Mouse (Mus musculus): ENCODE data around the gene Slc38a4.

Gene Slc38a4

GRCm38 (mm10) chr15:97015036-97015596 is 40.6 kb downstream of the Slc38a4 start:
- no peak for DNase-seq (ENCODE audit: low spot score)

DNA sequence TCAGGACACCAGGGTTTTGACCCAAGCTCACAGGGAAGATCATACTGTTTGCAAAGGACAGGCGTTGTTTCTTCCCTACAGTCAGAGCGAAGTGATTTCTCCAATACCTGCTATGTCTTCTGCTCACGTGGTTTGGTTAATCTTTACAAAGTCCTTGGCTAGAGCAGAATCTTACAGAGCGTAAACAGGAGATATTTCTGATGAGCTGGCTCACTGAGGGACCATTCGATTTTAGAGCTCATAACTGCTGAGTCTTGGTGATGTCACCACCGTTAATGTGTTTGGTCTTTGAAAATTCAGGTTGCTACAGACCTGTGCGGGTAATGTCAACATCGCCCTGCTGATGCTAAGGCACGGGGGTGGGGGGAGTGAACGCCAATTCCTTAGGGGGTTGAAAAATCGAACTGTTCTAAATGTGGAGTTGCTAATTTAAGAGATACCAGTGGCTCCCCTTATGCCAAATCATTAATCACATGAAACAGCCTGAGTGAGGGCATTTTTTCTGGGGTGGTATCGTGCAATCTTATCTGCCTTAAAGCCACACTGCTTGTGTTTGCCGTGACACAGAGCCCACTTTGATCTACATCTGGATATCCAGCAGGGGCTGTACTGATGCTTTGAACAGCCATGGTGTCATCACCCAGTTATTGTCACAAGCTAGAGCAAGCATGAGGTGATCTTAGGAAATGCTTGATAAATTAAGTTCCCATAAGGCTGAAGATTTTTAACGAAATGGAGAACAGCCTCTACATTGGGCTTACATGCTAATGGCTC is 44.0 kb downstream of the Slc38a4 start:
- no peak for DNase-seq (ENCODE audit: low spot score)

GRCm38 (mm10) chr15:97009271-97009670 is 46.5 kb downstream of the Slc38a4 start:
- DNase-seq (ENCODE audit: low spot score) = no peak

- DNase-seq (ENCODE audit: low spot score) = no peak
Measured at GRCm38 (mm10) chr15:97005631-97006234, 50.0 kb downstream of the Slc38a4 start.

GRCm38 (mm10) chr15:97004525-97004867 is 51.3 kb downstream of the Slc38a4 start:
- DNase-seq (ENCODE audit: low spot score) = no peak

DNA sequence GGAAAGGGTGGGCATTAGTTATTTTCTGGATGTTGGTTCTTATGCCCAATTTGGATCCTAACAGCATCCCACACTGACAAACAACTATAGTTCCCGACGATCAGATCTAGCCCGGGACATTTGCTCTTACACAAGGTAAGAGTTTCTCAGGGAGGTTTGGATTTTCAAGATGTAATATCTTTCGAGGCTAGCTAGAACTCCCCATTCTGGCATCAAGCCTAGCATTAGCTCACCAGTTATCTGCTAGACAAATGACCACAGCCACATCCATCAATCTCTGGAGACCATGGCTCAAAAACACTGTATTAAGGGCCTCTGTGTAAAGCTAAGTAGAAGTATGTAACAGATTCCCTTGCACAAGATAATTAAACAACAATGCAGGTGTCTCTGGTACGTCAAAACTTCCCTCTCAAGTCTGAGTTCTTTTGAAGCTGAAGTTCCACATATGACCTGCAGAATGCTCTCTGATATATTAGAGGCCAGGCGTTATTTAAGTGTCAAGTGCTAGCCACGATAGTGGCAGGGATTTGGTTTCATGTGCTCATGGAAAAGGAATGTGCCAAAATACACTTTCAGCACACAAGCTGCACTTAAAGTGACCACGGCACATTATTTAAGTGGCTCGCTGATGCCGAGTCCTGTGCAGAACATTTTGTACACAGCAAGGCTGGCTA is 51.8 kb downstream of the Slc38a4 start:
- no peak for DNase-seq (ENCODE audit: low spot score)

GRCm38 (mm10) chr15:97003186-97003585 is 52.6 kb downstream of the Slc38a4 start:
- DNase-seq (ENCODE audit: low spot score) = no peak

DNA sequence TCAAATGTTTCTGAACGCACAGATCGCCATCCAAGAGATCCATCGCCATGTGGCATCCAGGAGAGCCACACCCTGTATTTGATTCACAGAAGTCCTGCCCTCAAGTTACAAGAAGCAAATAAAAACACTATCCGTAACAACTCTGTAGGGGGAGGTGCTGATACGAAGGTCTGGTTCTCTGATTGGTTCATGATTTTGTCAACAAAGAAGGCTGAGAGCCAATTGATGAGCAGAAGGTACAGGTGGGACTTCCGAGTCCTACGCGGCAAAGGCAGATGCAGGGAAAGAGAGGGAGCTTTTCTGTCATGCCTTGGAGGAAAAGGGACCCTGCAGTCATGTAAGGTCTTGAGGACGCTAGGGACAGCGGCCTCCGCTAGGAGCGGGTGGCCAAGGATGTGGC is 53.0 kb downstream of the Slc38a4 start:
- DNase-seq (ENCODE audit: low spot score) = no peak

GRCm38 (mm10) chr15:97001886-97002285 is 53.9 kb downstream of the Slc38a4 start:
- DNase-seq (ENCODE audit: low spot score) = no peak

DNA sequence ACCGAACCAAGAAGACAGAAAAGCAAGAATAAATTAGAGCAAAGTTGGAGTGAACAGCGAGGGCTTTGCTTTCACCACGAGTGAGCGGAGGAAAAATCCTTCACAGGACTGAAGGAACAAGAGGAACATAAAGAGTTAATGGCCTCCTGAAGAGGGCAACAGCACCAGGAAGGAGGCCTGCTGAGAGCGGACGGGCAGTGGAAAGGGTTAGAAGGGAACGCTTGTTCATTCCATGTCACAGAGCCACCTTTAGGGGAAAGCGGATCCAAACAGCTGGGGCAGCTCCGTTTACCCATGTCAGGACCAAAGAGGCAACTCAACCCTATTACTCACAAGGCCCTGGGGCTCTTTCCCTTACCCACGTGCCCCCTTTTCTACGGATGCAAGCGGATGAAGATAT is 54.3 kb downstream of the Slc38a4 start:
- no peak for DNase-seq (ENCODE audit: low spot score)

DNA sequence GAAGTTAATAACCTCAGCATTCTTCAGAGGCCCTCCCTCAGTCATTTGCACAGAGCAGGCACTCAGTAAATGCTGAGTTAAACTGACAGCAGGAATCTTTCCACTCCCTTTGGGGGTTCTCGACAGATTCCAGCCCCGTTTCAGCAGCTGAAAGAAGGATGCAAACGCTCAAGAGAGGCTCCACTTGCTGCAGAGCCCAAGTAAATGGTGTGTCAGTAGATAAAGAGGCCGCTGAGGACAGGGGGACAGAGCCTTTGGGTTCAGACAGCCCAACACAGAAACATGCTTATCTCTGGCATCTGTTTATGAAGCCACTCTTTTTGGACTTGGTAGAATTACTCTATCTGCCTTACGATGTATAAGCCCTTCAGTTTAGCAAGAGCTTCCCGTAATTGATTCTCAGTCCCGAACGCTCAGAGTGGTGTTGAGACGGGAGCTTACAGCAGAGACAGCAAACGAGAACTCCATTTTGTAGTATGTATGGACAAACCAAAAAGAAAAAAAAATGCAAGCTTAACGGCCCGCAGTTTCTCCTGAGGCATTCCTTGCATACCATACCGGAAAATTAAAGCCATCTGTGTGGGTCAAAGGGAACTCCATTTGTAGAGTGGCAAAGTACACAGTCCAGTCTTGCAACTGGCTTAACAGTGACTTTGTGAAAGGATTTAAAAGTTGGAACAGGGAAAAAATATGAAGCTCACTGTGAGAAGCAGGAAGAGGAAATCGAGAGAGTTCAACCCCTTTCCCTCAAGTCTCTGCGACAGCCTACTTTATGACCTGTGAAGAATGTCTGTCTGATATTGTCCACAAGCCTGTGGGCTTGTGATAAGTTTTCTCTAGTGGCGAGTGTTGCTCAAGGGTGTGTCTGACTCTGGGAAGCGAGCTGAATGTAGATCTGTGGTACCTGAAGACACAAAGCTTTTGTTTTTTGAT is 55.2 kb downstream of the Slc38a4 start:
- DNase-seq (ENCODE audit: low spot score) = no peak

DNA sequence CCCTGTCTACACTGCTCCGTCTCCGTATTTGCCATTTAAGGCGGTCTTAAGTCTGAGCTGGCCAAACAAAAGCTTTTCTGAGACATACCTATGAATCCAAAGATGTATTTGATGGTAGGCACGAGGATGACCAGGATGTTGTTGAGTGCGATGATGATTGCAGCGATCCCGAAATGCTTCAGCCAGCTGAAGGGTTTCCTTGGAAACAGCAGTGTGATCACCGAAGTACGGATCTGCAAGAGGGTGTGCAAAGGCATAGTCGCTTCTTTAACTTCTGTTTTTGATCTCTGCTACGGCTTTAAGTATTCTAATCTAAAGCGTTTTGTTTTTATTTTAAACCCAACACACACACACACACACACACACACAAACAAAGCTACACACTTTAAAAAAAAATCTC is 56.4 kb downstream of the Slc38a4 start:
- no peak for DNase-seq (ENCODE audit: low spot score)

GRCm38 (mm10) chr15:96985618-96986017 is 70.1 kb downstream of the Slc38a4 start:
- no peak for DNase-seq (ENCODE audit: low spot score)

DNA sequence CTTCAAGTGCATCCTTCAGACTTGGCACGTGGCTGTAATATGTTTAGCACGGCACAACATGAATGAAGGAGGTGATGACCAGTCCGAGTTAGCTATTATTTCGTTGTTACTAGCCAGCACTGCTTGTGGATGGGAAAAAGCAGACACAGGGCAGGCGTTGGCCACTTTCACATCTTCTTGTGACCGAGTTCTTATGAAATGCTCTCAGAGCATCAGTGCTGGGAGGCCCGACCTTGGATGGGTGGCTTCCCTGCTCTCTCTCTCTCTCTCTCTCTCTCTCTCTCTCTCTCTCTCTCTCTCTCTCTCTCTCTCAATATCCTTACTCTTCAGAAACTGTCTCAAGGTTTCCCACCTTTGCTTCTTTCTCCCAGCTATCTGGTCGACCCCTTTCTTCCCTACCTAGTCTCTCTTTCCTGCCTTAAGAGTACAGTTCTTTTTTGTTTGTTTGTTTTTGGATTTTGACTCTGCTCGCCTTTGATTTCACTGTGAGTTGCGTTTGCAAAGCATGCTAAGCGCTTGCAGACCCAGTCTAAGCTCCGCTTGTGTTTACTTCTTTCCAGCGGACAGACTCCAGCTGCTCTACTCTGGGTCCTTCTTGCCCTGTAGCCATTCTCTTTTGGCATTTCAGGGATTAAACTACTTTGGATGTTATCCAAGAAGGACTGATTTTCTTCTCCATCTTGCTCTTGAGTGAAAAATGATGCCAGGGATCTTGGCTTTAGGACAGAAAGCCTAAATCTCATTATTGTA is 72.0 kb downstream of the Slc38a4 start:
- no peak for DNase-seq (ENCODE audit: low spot score)

DNA sequence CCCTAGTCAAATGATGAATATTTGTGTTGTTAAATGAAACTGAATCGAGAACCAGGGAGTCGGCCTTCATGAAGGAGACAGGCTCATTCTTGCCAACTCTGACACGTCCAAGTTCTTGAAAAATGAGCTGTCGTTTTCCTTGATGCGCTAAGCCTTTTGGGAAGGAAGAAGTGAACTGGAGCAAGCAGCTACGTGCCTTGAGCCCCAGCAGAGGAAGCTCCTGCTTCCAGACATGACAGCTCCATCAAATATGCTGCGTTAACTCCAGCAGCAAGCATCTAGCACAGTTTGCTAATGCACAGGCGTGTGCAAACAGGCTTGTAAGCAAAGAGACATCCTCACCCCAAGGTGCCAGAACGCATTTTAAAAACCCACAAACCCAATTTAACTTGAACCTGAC is 80.6 kb downstream of the Slc38a4 start:
- DNase-seq (ENCODE audit: low spot score) = no peak

DNA sequence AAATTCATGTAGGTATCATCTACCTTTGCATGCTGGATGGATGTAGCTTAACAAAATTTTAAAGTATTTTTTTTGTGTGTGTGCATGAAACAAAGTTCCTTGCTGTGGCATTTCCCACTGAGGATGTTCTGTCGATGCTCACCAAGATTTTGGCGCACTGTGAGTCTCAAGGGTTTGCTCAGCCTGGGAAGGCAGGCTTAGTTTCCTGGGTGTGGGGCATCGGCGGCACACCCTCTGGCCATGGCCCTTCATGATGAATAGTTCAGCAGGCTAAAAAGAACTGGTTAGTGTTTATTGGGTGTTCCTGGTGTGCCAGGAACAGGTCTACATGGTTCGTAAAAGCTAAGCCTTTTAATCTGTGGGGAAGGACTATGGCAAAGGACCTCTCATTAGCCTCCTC is 81.6 kb downstream of the Slc38a4 start:
- no peak for DNase-seq (ENCODE audit: low spot score)

GRCm38 (mm10) chr15:96973370-96973769 is 82.4 kb downstream of the Slc38a4 start:
- no peak for DNase-seq (ENCODE audit: low spot score)

GRCm38 (mm10) chr15:96972706-96973274 is 83.0 kb downstream of the Slc38a4 start:
- DNase-seq (ENCODE audit: low spot score) = no peak

- DNase-seq (ENCODE audit: low spot score) = no peak
Measured at GRCm38 (mm10) chr15:96971906-96972305, 83.8 kb downstream of the Slc38a4 start.

DNA sequence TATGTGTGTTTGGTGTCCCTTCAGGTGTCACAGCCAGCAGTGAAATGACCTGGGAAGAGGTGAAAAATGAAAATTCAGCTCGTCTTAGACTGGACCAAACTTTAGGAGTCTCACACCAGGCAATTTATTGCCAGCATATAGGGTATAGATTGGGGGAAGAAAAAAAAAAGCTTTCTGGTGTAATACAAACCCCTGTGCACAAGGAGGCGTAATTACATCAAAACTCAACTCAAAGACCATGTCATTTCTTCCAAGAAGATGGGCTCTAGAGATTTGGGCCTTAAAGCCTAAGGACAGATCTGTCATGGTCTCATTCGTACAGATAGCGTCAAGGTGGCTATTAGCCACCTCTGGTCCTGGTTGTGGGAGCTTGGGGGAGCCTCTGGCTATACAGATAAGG is 86.0 kb downstream of the Slc38a4 start:
- no peak for DNase-seq (ENCODE audit: low spot score)

GRCm38 (mm10) chr15:96968741-96969140 is 87.0 kb downstream of the Slc38a4 start:
- peak; percentile 10 for DNase-seq (ENCODE audit: low spot score)

All from left cerebral cortex, adult 11 months (tissue).